Mouse (Mus musculus) heart, adult 2 months (tissue): ENCODE measurements around the gene Srrm3.

Source experiments
- CTCF ChIP-seq: fragments of 200-600 bp; IDR thresholded peaks from 2 replicates; pipeline ENCODE4 v1.8.1; 2022; ENCODE audit warnings: antibody characterized with exemption, mild to moderate bottlenecking, moderate library complexity
- POLR2A ChIP-seq: fragments of 200-500 bp; IDR thresholded peaks from 2 replicates; pipeline ENCODE4 v1.6.1; 2011; ENCODE audit warnings: mild to moderate bottlenecking, low read depth, low read length, control low read depth; ENCODE audit not compliant: insufficient read depth

- TF ChIP-seq POLR2A (peak; percentile 51), CTCF (no peak)
These were observed 100.6 kb downstream of the Srrm3 start for GRCm38 (mm10) chr5:135907256-135907655.
